Mouse (Mus musculus): Measurements from ENCODE around the gene Ncor2. TPM values are rescaled to one million over a fixed set of nuclear protein-coding genes. Genes with fewer than 3 reads are reported as not detected.

Ncor2 gene
- total RNA-seq, 2 experiments from 2014 or later, result 0.91 to 37.3 TPM

GRCm38 (mm10) chr5:125049481-125049880, 129.5 kb downstream of the Ncor2 start:
- peak; percentile 46; the same call in 1 of the 2 replicates for ATAC-seq (replicated peaks; ENCODE audit: low FRiP score, poor library complexity, severe bottlenecking)

GRCm38 (mm10) chr5:125046436-125046835, 132.6 kb downstream of the Ncor2 start:
- no peak for ATAC-seq (replicated peaks; ENCODE audit: low FRiP score, poor library complexity, severe bottlenecking)

GRCm38 (mm10) chr5:125045202-125045601, 133.8 kb downstream of the Ncor2 start:
- no peak for ATAC-seq (replicated peaks; ENCODE audit: low FRiP score, poor library complexity, severe bottlenecking)

GRCm38 (mm10) chr5:125043448-125043847, 135.6 kb downstream of the Ncor2 start:
- ATAC-seq (replicated peaks; ENCODE audit: low FRiP score, poor library complexity, severe bottlenecking), result no peak

- ATAC-seq (replicated peaks; ENCODE audit: low FRiP score, poor library complexity, severe bottlenecking), result no peak
Observed at GRCm38 (mm10) chr5:125041578-125041977, 137.4 kb downstream of the Ncor2 start.

- no peak for ATAC-seq (replicated peaks; ENCODE audit: low FRiP score, poor library complexity, severe bottlenecking)
Observed at GRCm38 (mm10) chr5:125040128-125040584, 138.9 kb downstream of the Ncor2 start.

GRCm38 (mm10) chr5:125039377-125040027, 139.5 kb downstream of the Ncor2 start:
- no peak for ATAC-seq (replicated peaks; ENCODE audit: low FRiP score, poor library complexity, severe bottlenecking)

- no peak for ATAC-seq (replicated peaks; ENCODE audit: low FRiP score, poor library complexity, severe bottlenecking)
Observed at GRCm38 (mm10) chr5:125036483-125036882, 142.5 kb downstream of the Ncor2 start.

GRCm38 (mm10) chr5:125028911-125029310, 150.1 kb downstream of the Ncor2 start:
- ATAC-seq (replicated peaks; ENCODE audit: low FRiP score, poor library complexity, severe bottlenecking), result no peak

- no peak for ATAC-seq (replicated peaks; ENCODE audit: low FRiP score, poor library complexity, severe bottlenecking)
Observed at GRCm38 (mm10) chr5:125028371-125028770, 150.6 kb downstream of the Ncor2 start.

GRCm38 (mm10) chr5:125024002-125024401, 155.0 kb downstream of the Ncor2 start:
- no peak for ATAC-seq (replicated peaks; ENCODE audit: low FRiP score, poor library complexity, severe bottlenecking)

GRCm38 (mm10) chr5:125021298-125021697, 157.7 kb downstream of the Ncor2 start:
- no peak for ATAC-seq (replicated peaks; ENCODE audit: low FRiP score, poor library complexity, severe bottlenecking)

GRCm38 (mm10) chr5:125019099-125019498, 159.9 kb downstream of the Ncor2 start:
- ATAC-seq (replicated peaks; ENCODE audit: low FRiP score, poor library complexity, severe bottlenecking), result no peak

GRCm38 (mm10) chr5:125017332-125017731, 161.7 kb downstream of the Ncor2 start:
- ATAC-seq (replicated peaks; ENCODE audit: low FRiP score, poor library complexity, severe bottlenecking), result no peak

GRCm38 (mm10) chr5:125016421-125017242, 162.4 kb downstream of the Ncor2 start:
- ATAC-seq (replicated peaks; ENCODE audit: low FRiP score, poor library complexity, severe bottlenecking), result no peak

- no peak for ATAC-seq (replicated peaks; ENCODE audit: low FRiP score, poor library complexity, severe bottlenecking)
Observed at GRCm38 (mm10) chr5:125015576-125015975, 163.4 kb downstream of the Ncor2 start.

- no peak for ATAC-seq (replicated peaks; ENCODE audit: low FRiP score, poor library complexity, severe bottlenecking)
Observed at GRCm38 (mm10) chr5:125015066-125015465, 164.0 kb downstream of the Ncor2 start.

GRCm38 (mm10) chr5:125014497-125014896, 164.5 kb downstream of the Ncor2 start:
- ATAC-seq (replicated peaks; ENCODE audit: low FRiP score, poor library complexity, severe bottlenecking), result 0 out of 2 replicates have a peak, but pooled peaks have one; percentile 21

- ATAC-seq (replicated peaks; ENCODE audit: low FRiP score, poor library complexity, severe bottlenecking), result no peak
Observed at GRCm38 (mm10) chr5:125011628-125012027, 167.4 kb downstream of the Ncor2 start.

GRCm38 (mm10) chr5:125011166-125011565, 167.9 kb downstream of the Ncor2 start:
- no peak for ATAC-seq (replicated peaks; ENCODE audit: low FRiP score, poor library complexity, severe bottlenecking)

- no peak for ATAC-seq (replicated peaks; ENCODE audit: low FRiP score, poor library complexity, severe bottlenecking)
Observed at GRCm38 (mm10) chr5:125006896-125007295, 172.1 kb downstream of the Ncor2 start.
